Mouse (Mus musculus) urinary bladder, postnatal 36 days (tissue): Measurements from ENCODE around the gene Galp.
"Not testable (repeated sequence)": the region's sequence is repeated elsewhere in the genome, so short reads cannot be mapped to it uniquely, and the experiment has no call there.

Source experiments
- DNase-seq, 2 experiments: peaks; one replicate each; pipeline ENCODE4 v3.0.0; 2022; ENCODE audit warnings: low spot score in 2 of 2, mixed read lengths in 1 of 2

Gene Galp

GRCm38 (mm10) chr7:6174365-6174987 is 22.4 kb upstream of the Galp start:
- DNase-seq = not testable (repeated sequence)

- no peak for DNase-seq
Measured at GRCm38 (mm10) chr7:6179013-6179412, 17.9 kb upstream of the Galp start.

- DNase-seq = no peak
Measured at GRCm38 (mm10) chr7:6182882-6183281, 14.0 kb upstream of the Galp start.

DNA sequence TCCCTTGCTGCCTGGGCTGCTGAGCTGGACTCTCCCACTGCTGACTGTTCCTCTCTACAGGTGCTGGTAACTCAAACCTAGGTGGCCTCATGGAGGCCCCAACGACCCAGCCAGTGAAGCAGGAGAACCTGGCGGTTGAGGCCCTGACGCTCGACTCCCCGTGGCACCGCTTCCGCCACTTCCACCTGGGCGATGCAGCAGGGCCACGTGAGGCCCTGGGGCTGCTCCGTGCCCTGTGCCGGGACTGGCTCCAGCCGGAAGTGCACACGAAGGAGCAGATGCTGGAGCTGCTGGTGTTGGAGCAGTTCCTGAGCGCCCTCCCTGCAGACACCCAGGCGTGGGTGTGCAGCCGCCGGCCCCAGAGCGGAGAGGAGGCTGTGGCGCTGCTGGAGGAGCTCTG is 13.1 kb upstream of the Galp start:
- no peak for DNase-seq

DNA sequence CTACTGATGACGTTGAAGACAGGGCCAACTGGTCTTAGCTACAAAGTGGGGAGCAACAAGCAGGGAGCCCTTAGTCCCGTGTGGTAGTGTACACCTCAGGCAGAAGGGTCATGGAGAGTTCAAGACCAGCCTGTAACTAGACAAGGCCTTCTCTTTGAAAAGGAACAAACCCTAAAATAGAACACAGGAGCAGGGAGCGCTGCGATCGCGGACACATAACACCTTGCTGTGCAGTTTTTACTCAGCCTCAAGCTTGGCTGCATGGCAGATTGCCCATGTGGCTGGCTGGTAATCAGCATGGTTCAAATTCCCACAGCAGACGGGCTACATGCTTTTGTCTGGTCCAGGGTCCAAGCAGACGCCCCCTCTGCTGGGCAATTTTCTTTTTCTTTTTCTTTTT is 12.4 kb upstream of the Galp start:
- no peak for DNase-seq

DNA sequence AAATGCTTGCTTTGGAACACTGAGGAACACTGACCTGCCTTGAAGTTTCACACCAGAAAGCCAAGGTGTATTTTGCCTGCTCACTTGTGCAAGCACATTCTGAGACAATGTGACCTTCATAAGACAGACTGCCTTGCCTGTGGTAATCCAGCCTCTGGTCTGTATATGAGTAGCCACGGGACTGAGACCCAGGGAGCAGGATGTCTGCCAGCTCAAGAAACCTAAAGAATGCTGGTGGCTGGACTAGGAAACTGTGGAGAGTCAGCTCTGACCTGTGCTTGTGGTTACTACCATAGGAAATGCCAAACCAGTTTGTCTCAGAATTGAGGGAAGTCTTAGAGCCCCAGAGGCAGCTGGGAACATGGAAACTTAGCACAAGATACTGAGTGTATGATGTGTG is 11.5 kb upstream of the Galp start:
- DNase-seq = no peak

- DNase-seq = no peak
Measured at GRCm38 (mm10) chr7:6186176-6186575, 10.7 kb upstream of the Galp start.

DNA sequence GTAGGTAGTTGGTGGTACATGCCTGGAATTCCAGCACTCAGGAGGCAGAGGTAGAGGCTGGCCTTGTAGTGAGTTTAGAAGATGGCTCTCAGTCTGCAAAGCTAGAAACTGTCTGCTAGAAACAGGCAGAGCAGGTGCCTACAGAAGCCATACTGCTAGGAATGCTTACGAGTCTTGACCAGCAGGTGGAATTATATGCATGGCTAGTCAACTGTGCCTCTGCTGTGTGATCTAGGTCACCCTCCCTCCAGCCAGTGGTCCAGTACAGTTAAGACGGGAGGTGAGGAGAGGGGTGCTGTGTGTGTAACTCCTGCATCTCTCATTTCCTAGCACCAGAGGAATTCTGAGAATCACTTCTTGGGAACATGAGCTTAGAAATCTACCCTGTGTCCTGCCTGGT is 10.1 kb upstream of the Galp start:
- no peak for DNase-seq

DNA sequence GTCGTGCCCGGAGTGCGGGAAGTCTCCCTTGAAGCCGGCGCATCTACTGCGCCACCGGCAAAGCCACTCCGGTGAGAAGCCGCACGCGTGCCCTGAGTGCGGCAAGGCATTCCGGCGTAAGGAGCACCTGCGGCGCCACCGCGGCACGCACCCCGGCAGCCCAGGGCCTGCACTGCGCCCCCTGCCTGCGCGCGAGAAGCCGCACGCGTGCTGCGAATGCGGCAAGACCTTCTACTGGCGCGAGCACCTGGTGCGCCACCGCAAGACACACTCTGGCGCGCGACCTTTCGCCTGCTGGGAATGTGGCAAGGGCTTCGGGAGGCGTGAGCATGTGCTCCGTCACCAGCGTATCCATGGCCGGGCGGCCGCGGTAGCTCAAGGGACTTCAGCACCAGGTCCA is 7.3 kb upstream of the Galp start:
- no peak for DNase-seq

- peak; percentile 57 to 75 for DNase-seq
Measured at GRCm38 (mm10) chr7:6191376-6191775, 5.5 kb upstream of the Galp start.

GRCm38 (mm10) chr7:6194129-6194528 is 2.8 kb upstream of the Galp start:
- peak; percentile 24 to 33 for DNase-seq

- no peak for DNase-seq
Measured at GRCm38 (mm10) chr7:6195777-6196176, 1.1 kb upstream of the Galp start.

- DNase-seq = no peak
Measured at GRCm38 (mm10) chr7:6204200-6204599, 7.3 kb downstream of the Galp start.

DNA sequence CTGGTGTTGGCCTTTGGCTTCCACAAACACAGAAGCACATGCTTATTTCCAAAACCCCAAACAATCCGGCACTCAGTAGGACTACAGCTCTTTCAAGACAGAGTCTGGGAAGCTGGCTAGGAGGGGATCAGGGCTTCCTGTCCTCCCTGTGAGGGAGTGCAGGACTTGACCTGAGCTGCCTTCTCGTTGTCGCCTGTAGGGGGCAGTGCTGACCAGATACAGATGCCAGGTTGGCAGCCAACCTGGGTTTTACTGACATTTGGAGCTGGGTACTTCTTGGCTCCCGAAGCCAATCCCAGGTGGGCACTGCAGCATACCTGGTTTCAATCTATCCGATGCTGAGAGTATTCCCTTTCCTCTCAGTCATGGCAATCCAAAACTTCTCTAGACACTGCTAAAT is 16.3 kb downstream of the Galp start:
- no peak for DNase-seq

- not testable (repeated sequence) for DNase-seq
Measured at GRCm38 (mm10) chr7:6214691-6215090, 17.8 kb downstream of the Galp start.

DNA sequence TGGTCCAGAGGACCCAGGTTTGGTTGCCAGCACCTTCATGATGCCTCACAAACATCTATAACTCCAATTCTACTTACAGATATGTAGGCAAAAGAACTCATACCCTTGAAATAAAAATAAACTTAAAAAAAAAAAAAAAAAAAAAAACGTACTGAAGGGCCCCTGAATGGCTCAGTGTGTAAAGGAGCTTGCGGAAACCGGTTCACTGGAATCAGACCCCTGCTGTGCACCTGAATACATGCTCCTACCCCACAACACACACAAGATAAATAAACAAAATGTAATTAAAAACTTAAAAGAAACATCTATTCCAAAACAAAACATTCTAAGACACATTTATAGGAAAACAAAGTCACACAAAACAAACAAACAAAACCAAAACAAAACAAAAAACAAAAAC is 23.3 kb downstream of the Galp start:
- no peak for DNase-seq

DNA sequence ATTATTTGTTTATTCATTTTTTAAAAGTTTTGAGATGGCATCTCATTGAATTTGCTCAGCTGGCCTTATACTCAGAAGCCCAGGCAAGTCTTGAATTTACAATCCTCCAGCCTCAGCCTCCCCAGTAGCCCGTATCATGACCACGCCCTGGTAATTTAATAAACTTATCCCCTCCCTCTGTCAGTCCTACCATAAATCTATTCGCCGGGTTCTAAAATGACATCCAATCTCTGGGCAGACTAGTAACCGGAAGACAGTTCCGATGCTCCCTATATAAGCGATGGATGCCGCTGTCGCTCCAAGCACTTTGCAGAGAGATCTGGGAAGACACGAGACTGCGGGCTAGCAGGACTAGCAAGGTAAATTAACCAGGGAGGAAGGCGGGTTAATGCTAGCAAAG is 25.1 kb downstream of the Galp start, which contains the start of gene Zscan5b:
Zscan5b (plus strand) TSS at position 301 of the 400 bp plus-strand sequence.
- no peak for DNase-seq

DNA sequence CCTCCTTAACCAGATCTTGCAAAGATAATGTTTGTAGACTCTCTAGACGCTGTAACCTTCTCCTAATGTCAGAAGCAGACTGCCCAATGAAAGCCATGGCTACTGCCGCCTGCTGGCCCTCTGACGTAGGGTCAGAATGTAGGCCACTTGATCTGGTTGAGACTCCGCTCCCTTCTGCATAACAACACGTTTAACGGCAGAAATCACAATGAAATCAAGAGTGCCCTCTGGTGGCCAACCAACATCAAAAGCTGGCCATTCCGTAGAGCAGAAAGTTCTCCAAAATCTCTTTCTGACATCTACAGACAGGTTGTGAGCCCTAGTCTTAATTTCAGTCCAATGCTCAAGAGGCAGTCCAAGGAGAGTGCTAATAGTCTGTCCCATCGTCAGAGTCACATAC is 31.6 kb downstream of the Galp start:
- not testable (repeated sequence) for DNase-seq

DNA sequence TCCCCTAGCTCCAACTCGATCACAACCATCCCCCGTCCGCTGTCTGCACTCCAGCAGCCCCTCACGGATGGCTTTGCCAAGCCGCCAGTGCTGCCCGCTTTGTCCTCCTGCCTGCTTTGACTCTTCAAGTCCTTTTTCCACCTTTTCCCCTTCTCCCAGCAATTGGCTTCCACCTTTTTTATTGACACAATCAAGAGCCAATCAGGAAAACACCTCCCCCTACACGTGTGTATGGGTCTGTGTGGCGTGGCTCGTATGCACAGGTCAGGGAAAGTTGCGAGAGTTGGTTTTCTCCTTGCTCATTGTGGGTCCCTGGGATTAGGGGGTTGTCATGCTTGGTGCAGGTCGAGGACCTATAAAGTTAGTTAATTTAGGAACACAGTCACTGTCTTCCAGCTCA is 42.9 kb downstream of the Galp start:
- DNase-seq = no peak

GRCm38 (mm10) chr7:6240841-6241425 is 44.0 kb downstream of the Galp start:
- DNase-seq = peak in 1 of 2 experiments; percentile 24

- DNase-seq = no peak
Measured at GRCm38 (mm10) chr7:6244361-6245292, 47.7 kb downstream of the Galp start.

DNA sequence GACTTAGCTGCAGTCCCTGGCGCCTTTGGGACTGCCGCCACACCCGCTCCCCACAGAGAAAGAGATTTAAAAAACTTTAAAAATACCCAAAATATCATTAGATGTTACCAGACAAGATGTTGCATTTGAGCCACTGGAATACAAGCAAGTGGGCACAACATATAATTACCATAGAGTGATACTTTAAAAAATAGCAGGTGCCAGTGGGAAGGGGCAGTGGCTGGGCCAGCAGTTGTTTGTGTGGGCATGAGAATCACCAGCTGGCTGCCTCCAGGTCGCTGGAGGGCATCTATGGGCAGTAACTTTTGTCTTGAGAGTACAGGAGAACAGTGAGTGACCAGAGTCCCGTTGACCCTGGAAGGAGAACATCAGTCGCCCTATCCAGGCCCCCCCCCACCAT is 55.5 kb downstream of the Galp start, which contains the start of gene Epp13:
Epp13 (plus strand) TSS at position 301 of the 400 bp plus-strand sequence.
- no peak for DNase-seq

DNA sequence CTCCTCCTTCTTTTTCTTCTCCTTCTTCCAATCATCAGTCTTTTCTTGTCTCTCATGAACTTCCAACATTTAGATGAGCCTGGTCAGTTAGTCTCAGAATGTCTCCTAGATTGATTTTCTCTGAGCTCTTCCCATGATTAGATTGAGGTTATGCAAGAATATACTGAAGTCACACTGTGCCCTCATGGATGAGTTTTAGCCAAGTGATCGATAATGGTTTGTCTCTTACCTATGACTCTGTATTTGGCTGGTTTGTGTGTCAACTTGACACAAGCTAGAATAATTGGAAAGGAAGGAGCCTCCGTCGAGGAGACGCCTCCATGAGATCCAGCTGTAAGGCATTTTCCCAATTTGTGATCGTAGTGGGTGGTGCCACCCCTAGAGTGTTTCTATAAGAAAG is 57.6 kb downstream of the Galp start:
- no peak for DNase-seq
